Mouse (Mus musculus) kidney, embryonic 16.5 days (tissue): Measurements from ENCODE around the gene Gm29797. TPM values are rescaled to one million over a fixed set of nuclear protein-coding genes. Genes with fewer than 3 reads are reported as not detected.
A peak's percentile ranks its signal among the peaks of the same experiment; 100 is the strongest.

Experiments used
- ATAC-seq: fragments of 200-750 bp; cut with Nextera tagmentation; 2 replicates; pipeline ENCODE4 v1.8.0; 2017; ENCODE audit warnings: moderate TSS enrichment; ENCODE audit not compliant: low FRiP score, low TSS enrichment
- H3K27ac ChIP-seq: fragments of 300-500 bp; sonication (generic); 2 replicates; pipeline ENCODE4 v1.5.1; 2014; ENCODE audit warnings: low read length
- H3K27me3 ChIP-seq: fragments of 300-500 bp; sonication (generic); 2 replicates; pipeline ENCODE4 v1.6.1; 2014; ENCODE audit warnings: low read length, control low read depth, mixed read lengths; ENCODE audit not compliant: insufficient read depth
- H3K36me3 ChIP-seq: fragments of 300-500 bp; sonication (generic); 2 replicates; pipeline ENCODE4 v1.6.1; 2014; ENCODE audit warnings: low read length, control low read depth, mixed read lengths; ENCODE audit not compliant: insufficient read depth
- H3K4me1 ChIP-seq: fragments of 300-500 bp; sonication (generic); 2 replicates; pipeline ENCODE4 v1.6.1; 2014; ENCODE audit warnings: low read length, control low read depth, mixed read lengths; ENCODE audit not compliant: insufficient read depth
- H3K4me2 ChIP-seq: fragments of 300-500 bp; sonication (generic); replicated peaks from 2 replicates; pipeline ENCODE4 v1.6.1; 2014; ENCODE audit warnings: low read depth, low read length
- H3K4me3 ChIP-seq: fragments of 300-500 bp; sonication (generic); 2 replicates; pipeline ENCODE4 v1.5.1; 2014; ENCODE audit warnings: mild to moderate bottlenecking, low read length
- H3K9ac ChIP-seq: fragments of 300-500 bp; sonication (generic); replicated peaks from 2 replicates; pipeline ENCODE4 v1.6.1; 2014; ENCODE audit warnings: low read length
- H3K9me3 ChIP-seq: fragments of 300-500 bp; sonication (generic); 2 replicates; pipeline ENCODE4 v1.6.1; 2016; ENCODE audit warnings: low read length, control low read depth
- WGBS: fragments of 180-500 bp; shearing (Covaris S2); extraction: QIAGEN DNeasy Blood & Tissue Kit; methylation state at CpG from one replicate; pipeline ENCODE4 v1.1.7; 2014; 5-methylcytosine and 5-hydroxymethylcytosine counted together
- polyA plus RNA-seq: library from polyadenylated mRNA; unstranded; fragments of >200 nt; fragmentation: Nextera tagmentation; extraction: Ambion mirVana; gene quantifications from 2 replicates; pipeline ENCODE4 v1.2.1, GENCODE M21; 2015

Gm29797 gene
- polyA plus RNA-seq, 1 experiment from 2014 or later = 0.21 TPM

- Histone ChIP-seq H3K9me3 (no peaks in the 10 kb centered on the region), H3K9ac (peak overlapping the region; percentile 81; the same call in 1 of the 2 replicates), H3K4me2 (peak overlapping the region; percentile 96; the same call in 1 of the 2 replicates), H3K4me3 (no peak overlapping the region), H3K4me1 (peaks cover 15% of the 10 kb centered on the region), H3K27ac (no peak overlapping the region), H3K36me3 (peaks cover 19% of the 10 kb centered on the region; the same call in 1 of the 2 replicates), H3K27me3 (no peaks in the 10 kb centered on the region)
- WGBS = 95% methylated on average over 3 of the region's 3 CpGs
- no peak for ATAC-seq
Measured at GRCm38 (mm10) chr2:181692304-181692703, 35.5 kb downstream of the Gm29797 start.

- Histone ChIP-seq H3K27ac (peak within 1 kb of the TSS; percentile 34; the same call in 1 of the 2 replicates), H3K4me1 (peaks cover 15% of the 10 kb centered on the region), H3K27me3 (no peaks in the 10 kb centered on the region), H3K4me3 (peak within 1 kb of the TSS; percentile 56), H3K4me2 (peak within 1 kb of the TSS; percentile 96), H3K9me3 (no peaks in the 10 kb centered on the region), H3K9ac (peak within 1 kb of the TSS; percentile 81), H3K36me3 (0 out of 2 replicates have a peak, but pooled peaks cover 10% of the 10 kb centered on the region)
- peak; percentile 88 for ATAC-seq
- WGBS = under 1% methylated on average over 73 of the region's 75 CpGs
Measured at GRCm38 (mm10) chr2:181693339-181694280, 36.8 kb downstream of the Gm29797 start, which contains the start of gene Rgs19. TSS of gene Rgs19 (minus strand) at chr2:181693977.

- 90% methylated on average over 3 of the region's 3 CpGs for WGBS
- no peak for ATAC-seq
- no peak overlapping the region for H3K4me3 ChIP-seq
Measured at GRCm38 (mm10) chr2:181694581-181694980, 37.7 kb downstream of the Gm29797 start.

GRCm38 (mm10) chr2:181695776-181696175 lies 38.9 kb downstream of the Gm29797 start:
- no peaks in the 10 kb centered on the region for H3K9me3 ChIP-seq
- H3K36me3 ChIP-seq = no peaks in the 10 kb centered on the region
- H3K4me1 ChIP-seq = peaks cover 15% of the 10 kb centered on the region
- no peak overlapping the region for H3K27ac ChIP-seq
- H3K9ac ChIP-seq = no peak overlapping the region
- no peak overlapping the region for H3K4me2 ChIP-seq
- no peak overlapping the region for H3K4me3 ChIP-seq
- no peak for ATAC-seq
- H3K27me3 ChIP-seq = no peaks in the 10 kb centered on the region
- WGBS = 68% methylated on average over 1 of the region's 1 CpGs

More at GRCm38 (mm10) chr2:181694581-181694980, 37.7 kb downstream of the Gm29797 start:
- peaks cover 15% of the 10 kb centered on the region for H3K4me1 ChIP-seq
- no peak overlapping the region for H3K4me2 ChIP-seq
- no peak overlapping the region for H3K9ac ChIP-seq
- 0 out of 2 replicates have a peak, but pooled peaks cover 2% of the 10 kb centered on the region for H3K36me3 ChIP-seq
- H3K27me3 ChIP-seq = no peaks in the 10 kb centered on the region
- no peak overlapping the region for H3K27ac ChIP-seq
- H3K9me3 ChIP-seq = no peaks in the 10 kb centered on the region

GRCm38 (mm10) chr2:181696801-181697420 lies 40.1 kb downstream of the Gm29797 start:
- Histone ChIP-seq H3K4me3 (no peak overlapping the region), H3K9me3 (no peaks in the 10 kb centered on the region), H3K4me1 (peaks cover 15% of the 10 kb centered on the region), H3K36me3 (no peaks in the 10 kb centered on the region), H3K9ac (no peak overlapping the region), H3K27ac (no peak overlapping the region), H3K27me3 (no peaks in the 10 kb centered on the region), H3K4me2 (no peak overlapping the region)
- ATAC-seq = no peak
- 74% methylated on average over 33 of the region's 33 CpGs for WGBS

- Histone ChIP-seq H3K27ac (no peak within 1 kb of the TSS), H3K27me3 (no peaks in the 10 kb centered on the region), H3K4me1 (peaks cover 5% of the 10 kb centered on the region), H3K36me3 (no peaks in the 10 kb centered on the region), H3K4me2 (no peak within 1 kb of the TSS), H3K4me3 (no peak within 1 kb of the TSS), H3K9me3 (no peaks in the 10 kb centered on the region), H3K9ac (no peak within 1 kb of the TSS)
- 49% methylated on average over 5 of the region's 5 CpGs for WGBS
- no peak for ATAC-seq
Measured at GRCm38 (mm10) chr2:181698241-181698640, 41.4 kb downstream of the Gm29797 start, which contains the start of gene Lkaaear1. TSS of gene Lkaaear1 (minus strand) at chr2:181698442.

- Histone ChIP-seq H3K4me1 (no peaks in the 10 kb centered on the region), H3K4me3 (no peak overlapping the region), H3K27me3 (no peaks in the 10 kb centered on the region), H3K27ac (no peak overlapping the region), H3K9me3 (no peaks in the 10 kb centered on the region), H3K36me3 (no peaks in the 10 kb centered on the region), H3K9ac (no peak overlapping the region), H3K4me2 (no peak overlapping the region)
- 44% methylated on average over 4 of the region's 4 CpGs for WGBS
- no peak for ATAC-seq
Measured at GRCm38 (mm10) chr2:181706668-181707067, 49.8 kb downstream of the Gm29797 start.

Other genes starting within 250 kb of the Gm29797 start
- gene Zbtb46, start 197.6 kb upstream of the Gm29797 start, polyA plus RNA-seq = 26.2 and 30.5 TPM in 2 replicates
- 0.15 and 0.20 TPM in 2 replicates for gene Abhd16b, start 163.8 kb upstream of the Gm29797 start, polyA plus RNA-seq
- 168 and 172 TPM in 2 replicates for gene Tpd52l2, start 159.9 kb upstream of the Gm29797 start, polyA plus RNA-seq
- 91.7 and 100 TPM in 2 replicates for gene Dnajc5, start 136.5 kb upstream of the Gm29797 start, polyA plus RNA-seq
- 66.9 and 71.7 TPM in 2 replicates for gene Uckl1, start 72.1 kb upstream of the Gm29797 start, polyA plus RNA-seq
- 75.2 and 79.7 TPM in 2 replicates for gene Prpf6, start 65.2 kb upstream of the Gm29797 start, polyA plus RNA-seq
- 37.8 and 41.1 TPM in 2 replicates for gene Zfp512b, start 64.2 kb upstream of the Gm29797 start, polyA plus RNA-seq
- 29.5 and 31.4 TPM in 2 replicates for gene Samd10, start 57.8 kb upstream of the Gm29797 start, polyA plus RNA-seq
- 61.6 and 65.2 TPM in 2 replicates for gene Sox18, start 14.6 kb downstream of the Gm29797 start, polyA plus RNA-seq
- 29.3 and 29.9 TPM in 2 replicates for gene Tcea2, start 23.3 kb downstream of the Gm29797 start, polyA plus RNA-seq
- 67.7 and 72.1 TPM in 2 replicates for gene Rgs19, start 36.9 kb downstream of the Gm29797 start, polyA plus RNA-seq
- gene Lkaaear1, start 41.4 kb downstream of the Gm29797 start, polyA plus RNA-seq = not detected in 2 replicates
- 0.50 and 0.67 TPM in 2 replicates for gene Oprl1, start 58.0 kb downstream of the Gm29797 start, polyA plus RNA-seq
- 0.27 and 0.31 TPM in 2 replicates for gene Myt1, start 106.3 kb downstream of the Gm29797 start, polyA plus RNA-seq
- gene Pcmtd2, start 180.8 kb downstream of the Gm29797 start, polyA plus RNA-seq = 36.6 and 40.9 TPM in 2 replicates
- 70.4 and 71.5 TPM in 2 replicates for gene Polr3k, start 207.3 kb downstream of the Gm29797 start, polyA plus RNA-seq